Mouse (Mus musculus) lung, postnatal 0 days (tissue): ENCODE results near the gene Asap2. TPM values are rescaled to one million over a fixed set of nuclear protein-coding genes. Genes with fewer than 3 reads are reported as not detected.

Experiments
- ATAC-seq: fragments of 200-750 bp; cut with Nextera tagmentation; 2 replicates; pipeline ENCODE4 v1.8.0; 2017; ENCODE audit warnings: moderate library complexity
- DNase-seq: peaks from one replicate; pipeline ENCODE4 v3.0.0-alpha.2; 2016; ENCODE audit warnings: low spot score
- H3K27ac ChIP-seq: fragments of 300-500 bp; sonication (generic); 2 replicates; pipeline ENCODE4 v1.5.1; 2014; ENCODE audit warnings: antibody characterized with exemption, mild to moderate bottlenecking, low read length, mixed read lengths
- H3K27me3 ChIP-seq: fragments of 300-500 bp; sonication (generic); replicated peaks from 2 replicates; pipeline ENCODE4 v1.6.1; 2014; ENCODE audit warnings: low read length, mixed read lengths; ENCODE audit not compliant: insufficient read depth
- H3K36me3 ChIP-seq: fragments of 300-500 bp; sonication (generic); 2 replicates; pipeline ENCODE4 v1.6.1; 2014; ENCODE audit warnings: low read length, mixed read lengths; ENCODE audit not compliant: insufficient read depth
- H3K4me1 ChIP-seq: fragments of 300-500 bp; sonication (generic); 2 replicates; pipeline ENCODE4 v1.6.1; 2014; ENCODE audit warnings: antibody characterized with exemption, low read depth, low read length, mixed read lengths; ENCODE audit not compliant: insufficient read depth
- H3K4me2 ChIP-seq: fragments of 300-500 bp; sonication (generic); replicated peaks from 2 replicates; pipeline ENCODE4 v1.6.1; 2014; ENCODE audit warnings: low read depth, mild to moderate bottlenecking, low read length, moderate library complexity, mixed read lengths
- H3K4me3 ChIP-seq: fragments of 300-500 bp; sonication (generic); 2 replicates; pipeline ENCODE4 v1.5.1; 2014; ENCODE audit warnings: low read depth, low read length
- H3K9ac ChIP-seq: fragments of 300-500 bp; sonication (generic); replicated peaks from 2 replicates; pipeline ENCODE4 v1.6.1; 2014; ENCODE audit warnings: low read depth, mild to moderate bottlenecking
- H3K9me3 ChIP-seq: fragments of 300-500 bp; sonication (generic); 2 replicates; pipeline ENCODE4 v1.6.1; 2016; ENCODE audit warnings: low read length, mixed read lengths
- CTCF ChIP-seq: IDR thresholded peaks from 2 replicates; pipeline ENCODE4 v1.5.1; 2016; ENCODE audit warnings: antibody characterized with exemption, mild to moderate bottlenecking
- EP300 ChIP-seq: IDR thresholded peaks from 2 replicates; pipeline ENCODE4 v1.6.1; 2016; ENCODE audit warnings: antibody characterized with exemption, mild to moderate bottlenecking, control low read depth
- WGBS: fragments of 180-500 bp; shearing (Covaris S2); extraction: QIAGEN DNeasy Blood & Tissue Kit; methylation state at CpG from one replicate; pipeline ENCODE4 v1.1.7; 2014; 5-methylcytosine and 5-hydroxymethylcytosine counted together
- polyA plus RNA-seq: library from polyadenylated mRNA; unstranded; fragments of >200 nt; fragmentation: Nextera tagmentation; extraction: Ambion mirVana; gene quantifications from 2 replicates; pipeline ENCODE4 v1.2.1, GENCODE M21; 2015

Gene Asap2
- polyA plus RNA-seq, 1 experiment from 2014 or later = 6.4 TPM

- Histone ChIP-seq H3K27me3 (no peaks in the 10 kb centered on the region), H3K4me1 (no peaks in the 10 kb centered on the region), H3K27ac (peak overlapping the region; percentile 86), H3K9ac (0 out of 2 replicates have a peak overlapping the region, but pooled peaks have one; percentile 23), H3K36me3 (no peaks in the 10 kb centered on the region), H3K4me2 (no peak overlapping the region), H3K4me3 (no peak overlapping the region), H3K9me3 (no peaks in the 10 kb centered on the region)
- TF ChIP-seq CTCF (no peak), EP300 (peak; percentile 95)
- DNase-seq (peak; percentile 68), ATAC-seq (peak; percentile 91)
- WGBS = 48% methylated on average over 5 of the region's 5 CpGs
These were observed 274.0 kb downstream of the Asap2 start for GRCm38 (mm10) chr12:21264241-21264640.

GRCm38 (mm10) chr12:21264970-21265369, 274.7 kb downstream of the Asap2 start:
- Histone ChIP-seq H3K9me3 (no peaks in the 10 kb centered on the region), H3K4me2 (no peak overlapping the region), H3K27me3 (no peaks in the 10 kb centered on the region), H3K4me1 (no peaks in the 10 kb centered on the region), H3K4me3 (no peak overlapping the region), H3K9ac (0 out of 2 replicates have a peak overlapping the region, but pooled peaks have one; percentile 23), H3K36me3 (0 out of 2 replicates have a peak, but pooled peaks cover under 1% of the 10 kb centered on the region), H3K27ac (peak overlapping the region; percentile 86)
- TF ChIP-seq CTCF (no peak), EP300 (no peak)
- no peak for ATAC-seq
- WGBS = 68% methylated on average over 3 of the region's 3 CpGs
- no peak for DNase-seq

DNA sequence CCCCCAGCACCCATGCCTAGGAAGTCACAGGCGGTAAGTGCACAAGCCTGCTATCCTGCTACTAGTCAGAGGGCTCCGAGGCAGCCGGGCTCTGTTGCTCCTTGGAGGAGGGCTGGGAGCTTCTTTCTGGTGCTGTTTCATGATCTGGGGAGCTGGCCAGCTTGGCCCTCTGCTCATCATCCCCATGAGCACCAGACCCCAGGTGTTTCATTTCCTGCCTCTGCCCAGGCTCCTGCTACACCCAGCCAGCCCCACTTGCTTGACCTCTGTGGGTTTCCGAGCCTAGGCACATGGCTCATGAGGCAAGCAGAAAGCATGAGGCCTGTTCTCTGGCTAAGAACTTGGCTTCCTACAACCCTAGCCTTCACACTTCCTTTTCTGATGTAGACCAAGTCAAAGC, 275.2 kb downstream of the Asap2 start:
- H3K4me3 ChIP-seq = no peak overlapping the region
- no peaks in the 10 kb centered on the region for H3K4me1 ChIP-seq
- H3K9ac ChIP-seq = no peak overlapping the region
- DNase-seq (no peak), ATAC-seq (no peak)
- H3K36me3 ChIP-seq = 0 out of 2 replicates have a peak, but pooled peaks cover 4% of the 10 kb centered on the region
- no peaks in the 10 kb centered on the region for H3K27me3 ChIP-seq
- no peak overlapping the region for H3K4me2 ChIP-seq
- H3K27ac ChIP-seq = no peak overlapping the region
- TF ChIP-seq CTCF = no peak
- TF ChIP-seq EP300 = no peak
- H3K9me3 ChIP-seq = no peaks in the 10 kb centered on the region
- 80% methylated on average over 4 of the region's 4 CpGs for WGBS

DNA sequence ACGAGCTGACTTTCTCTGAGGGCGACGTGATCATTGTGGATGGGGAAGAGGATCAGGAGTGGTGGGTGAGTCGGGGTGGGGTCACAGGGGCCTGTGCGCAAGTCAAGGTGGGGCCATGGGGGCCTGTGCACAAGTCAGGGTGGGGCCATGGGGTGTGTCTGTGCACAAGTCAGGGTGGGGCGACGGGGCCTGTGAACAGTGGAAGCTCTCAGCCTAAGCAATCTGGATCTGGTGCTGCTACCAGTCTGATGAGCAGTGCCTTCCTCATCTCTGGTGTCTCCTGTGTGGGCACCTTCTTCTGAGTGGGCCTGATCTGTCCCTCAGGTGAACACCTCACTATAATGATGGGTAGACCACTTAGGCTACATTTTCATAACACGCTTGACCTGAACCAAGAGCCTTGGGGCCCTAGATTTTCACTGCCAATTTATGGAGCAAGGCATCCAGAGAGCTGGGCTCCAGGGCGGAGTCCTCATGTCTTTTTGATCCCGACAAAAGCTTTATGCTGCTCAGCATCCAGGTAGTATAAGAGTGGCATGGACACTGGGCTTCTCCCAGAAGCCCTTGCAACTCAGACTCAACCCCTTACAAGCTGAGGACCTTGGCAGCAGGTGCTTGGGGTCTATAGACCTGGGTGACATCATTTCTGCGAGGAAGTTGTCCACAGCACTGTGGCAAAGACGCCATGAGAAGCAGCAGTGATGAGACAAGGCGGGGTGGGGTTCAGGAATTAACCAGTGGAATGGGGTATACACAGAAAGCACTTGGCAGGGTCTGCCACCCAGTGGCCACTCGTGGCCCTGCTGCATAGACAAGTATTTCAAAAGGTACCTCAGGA, 275.9 kb downstream of the Asap2 start:
- no peak overlapping the region for H3K4me3 ChIP-seq
- peak; percentile 68 for ATAC-seq
- WGBS = 73% methylated on average over 14 of the region's 14 CpGs
- H3K4me1 ChIP-seq = no peaks in the 10 kb centered on the region
- H3K9me3 ChIP-seq = no peaks in the 10 kb centered on the region
- TF ChIP-seq CTCF = peak; percentile 86
- TF ChIP-seq EP300 = no peak
- H3K4me2 ChIP-seq = no peak overlapping the region
- peak; percentile 74 for DNase-seq
- no peak overlapping the region for H3K9ac ChIP-seq
- H3K36me3 ChIP-seq = peaks cover 9% of the 10 kb centered on the region
- H3K27me3 ChIP-seq = no peaks in the 10 kb centered on the region
- H3K27ac ChIP-seq = no peak overlapping the region

- 82% methylated on average over 2 of the region's 2 CpGs for whole genome bisulfite sequencing
- peaks cover 15% of the 10 kb centered on the region for H3K36me3 ChIP-seq
These were observed 276.5 kb downstream of the Asap2 start for GRCm38 (mm10) chr12:21266784-21267098.

DNA sequence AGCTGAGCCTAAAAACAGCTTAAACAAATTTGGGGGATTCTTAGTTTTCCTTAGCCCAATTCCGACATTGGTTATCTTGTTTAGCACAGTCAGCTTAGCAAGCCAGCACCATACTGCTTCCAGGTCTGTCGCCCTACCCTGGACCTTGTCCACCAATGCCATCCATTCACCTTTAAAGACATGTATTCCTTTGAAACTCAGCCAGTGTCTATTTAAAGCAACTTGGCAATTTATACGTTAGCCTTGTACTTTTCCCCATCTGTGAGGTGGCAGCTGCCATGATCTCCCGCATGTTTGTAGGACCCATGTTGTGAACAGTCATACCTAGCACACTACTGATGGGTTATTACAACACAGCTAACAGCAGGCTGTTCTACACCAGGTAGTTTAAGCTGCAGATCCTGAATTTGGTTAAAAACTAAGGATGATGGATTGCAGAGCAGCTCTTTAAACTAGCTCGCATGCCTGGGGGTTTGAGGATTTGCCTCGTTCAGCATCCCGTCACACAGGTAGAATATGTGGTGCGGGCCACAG, 277.9 kb downstream of the Asap2 start:
- Histone ChIP-seq H3K4me1 (no peaks in the 10 kb centered on the region), H3K36me3 (peaks cover 16% of the 10 kb centered on the region), H3K27ac (no peak overlapping the region), H3K9ac (no peak overlapping the region), H3K27me3 (no peaks in the 10 kb centered on the region), H3K4me3 (no peak overlapping the region), H3K4me2 (no peak overlapping the region), H3K9me3 (no peaks in the 10 kb centered on the region)
- 91% methylated on average over 8 of the region's 8 CpGs for WGBS
- ATAC-seq (no peak), DNase-seq (no peak)
- TF ChIP-seq EP300 = no peak

More at GRCm38 (mm10) chr12:21266784-21267098, 276.5 kb downstream of the Asap2 start:
- no peak overlapping the region for H3K9ac ChIP-seq
- no peaks in the 10 kb centered on the region for H3K27me3 ChIP-seq
- H3K4me3 ChIP-seq = no peak overlapping the region
- no peaks in the 10 kb centered on the region for H3K4me1 ChIP-seq
- no peak overlapping the region for H3K4me2 ChIP-seq
- ATAC-seq (no peak), DNase-seq (no peak)
- TF ChIP-seq CTCF (no peak), EP300 (no peak)
- no peaks in the 10 kb centered on the region for H3K9me3 ChIP-seq
- no peak overlapping the region for H3K27ac ChIP-seq
